Mouse (Mus musculus) T-helper 1 cell (primary cell): ENCODE measurements around the gene Fbxo42.

Source experiments
- in situ Hi-C: fragments of 300-600 bp; cut with MboI, MseI; formaldehyde crosslinking; loops from one replicate; pipeline ENCODE4 v1.15.1; 2025; ENCODE audit warnings: high pct_unique_total_duplicates

Fbxo42 gene

GRCm38 (mm10) chr4:141147112-141148008 lies at the start of gene Fbxo42:
Gene Fbxo42, plus strand, starts transcription at chr4:141147913.
- in situ Hi-C loops, result no loop called here

GRCm38 (mm10) chr4:141098935-141099334 lies 48.8 kb upstream of the Fbxo42 start:
- in situ Hi-C loops, result no loop called here

- in situ Hi-C loops, result no loop called here
These were observed 47.8 kb upstream of the Fbxo42 start for GRCm38 (mm10) chr4:141099956-141100355.

- in situ Hi-C loops, result no loop called here
These were observed 46.4 kb upstream of the Fbxo42 start for GRCm38 (mm10) chr4:141101291-141101690.

GRCm38 (mm10) chr4:141101855-141102254 lies 45.9 kb upstream of the Fbxo42 start:
- in situ Hi-C loops, result no loop called here

- in situ Hi-C loops, result no loop called here
These were observed 41.1 kb upstream of the Fbxo42 start for GRCm38 (mm10) chr4:141106526-141107183.

- in situ Hi-C loops, result no loop called here
These were observed 39.4 kb upstream of the Fbxo42 start for GRCm38 (mm10) chr4:141108196-141108732.

GRCm38 (mm10) chr4:141113831-141114230 lies 33.9 kb upstream of the Fbxo42 start:
- in situ Hi-C loops, result no loop called here

- in situ Hi-C loops, result no loop called here
These were observed 33.2 kb upstream of the Fbxo42 start for GRCm38 (mm10) chr4:141114521-141114981.

- in situ Hi-C loops, result no loop called here
These were observed 32.3 kb upstream of the Fbxo42 start for GRCm38 (mm10) chr4:141115398-141115797.

GRCm38 (mm10) chr4:141118691-141119090 lies 29.0 kb upstream of the Fbxo42 start:
- in situ Hi-C loops, result no loop called here

- in situ Hi-C loops, result no loop called here
These were observed 27.0 kb upstream of the Fbxo42 start for GRCm38 (mm10) chr4:141120700-141121099.

GRCm38 (mm10) chr4:141122663-141123062 lies 25.1 kb upstream of the Fbxo42 start:
- in situ Hi-C loops, result no loop called here

- in situ Hi-C loops, result no loop called here
These were observed 24.6 kb upstream of the Fbxo42 start for GRCm38 (mm10) chr4:141123065-141123464.

- in situ Hi-C loops, result no loop called here
These were observed 18.5 kb upstream of the Fbxo42 start for GRCm38 (mm10) chr4:141129190-141129710.

- in situ Hi-C loops, result no loop called here
These were observed 16.9 kb upstream of the Fbxo42 start for GRCm38 (mm10) chr4:141130704-141131342.

- in situ Hi-C loops, result no loop called here
These were observed 16.1 kb upstream of the Fbxo42 start for GRCm38 (mm10) chr4:141131531-141132061.

GRCm38 (mm10) chr4:141132191-141132590 lies 15.5 kb upstream of the Fbxo42 start:
- in situ Hi-C loops, result no loop called here

- in situ Hi-C loops, result no loop called here
These were observed 14.5 kb upstream of the Fbxo42 start for GRCm38 (mm10) chr4:141133227-141133626.

GRCm38 (mm10) chr4:141134031-141134441 lies 13.7 kb upstream of the Fbxo42 start:
- in situ Hi-C loops, result no loop called here
